Mouse (Mus musculus) cerebellum, adult 2 months (tissue): ENCODE data around the gene Nek1.

Experiments
- CTCF ChIP-seq: fragments of 200-500 bp; IDR thresholded peaks from 2 replicates; pipeline ENCODE4 v1.5.1; 2011; ENCODE audit warnings: low read depth, mild to moderate bottlenecking, control low read depth, low read length, moderate library complexity, borderline replicate concordance; ENCODE audit not compliant: insufficient read depth
- POLR2A ChIP-seq: fragments of 200-500 bp; IDR thresholded peaks from 2 replicates; pipeline ENCODE4 v1.6.1; 2011; ENCODE audit warnings: low read length, control low read depth, borderline replicate concordance; ENCODE audit not compliant: insufficient read depth

- TF ChIP-seq POLR2A (no peak), CTCF (no peak)
Measured at GRCm38 (mm10) chr8:61150596-61150995, 157.6 kb downstream of the Nek1 start.
